Mouse (Mus musculus) heart, embryonic 14.5 days (tissue): ENCODE measurements around the gene Ybx3. TPM values are rescaled to one million over a fixed set of nuclear protein-coding genes. Genes with fewer than 3 reads are reported as not detected.
A peak's percentile ranks its signal among the peaks of the same experiment; 100 is the strongest.

Experiments used
- ATAC-seq: fragments of 200-750 bp; cut with Nextera tagmentation; 2 replicates; pipeline ENCODE4 v1.8.0; 2017; ENCODE audit warnings: low read depth, moderate TSS enrichment; ENCODE audit not compliant: insufficient number of reproducible peaks, insufficient read depth, low FRiP score
- H3K27ac ChIP-seq, 2 experiments: fragments of 200-500 bp in 1 of 2; fragments of 300-500 bp in 1 of 2; sonication (generic) in 1 of 2; replicated peaks in 1 of 2; 2 replicates each; pipeline ENCODE4 v1.5.1; 2012 to 2014; ENCODE audit warnings: low read depth in 2 of 2, low read length in 2 of 2, control low read depth in 1 of 2, mild to moderate bottlenecking in 1 of 2, mixed read lengths in 1 of 2; ENCODE audit not compliant: control insufficient read depth in 1 of 2, insufficient read depth in 1 of 2
- H3K27me3 ChIP-seq: fragments of 300-500 bp; sonication (generic); 2 replicates; pipeline ENCODE4 v1.6.1; 2014; ENCODE audit warnings: mild to moderate bottlenecking, low read length, control low read depth; ENCODE audit not compliant: control insufficient read depth, insufficient read depth
- H3K36me3 ChIP-seq: fragments of 300-500 bp; sonication (generic); 2 replicates; pipeline ENCODE4 v1.6.1; 2014; ENCODE audit warnings: mild to moderate bottlenecking, control low read depth, low read length, mixed read lengths; ENCODE audit not compliant: control insufficient read depth, insufficient read depth
- H3K4me1 ChIP-seq, 2 experiments: fragments of 200-500 bp in 1 of 2; fragments of 300-500 bp in 1 of 2; sonication (generic) in 1 of 2; 2 replicates each; pipeline ENCODE4 v1.6.1; 2012 to 2014; ENCODE audit warnings: low read length in 2 of 2, control low read depth in 1 of 2, mixed read lengths in 1 of 2; ENCODE audit not compliant: control insufficient read depth in 2 of 2, insufficient read depth in 2 of 2
- H3K4me2 ChIP-seq: fragments of 300-500 bp; sonication (generic); 2 replicates; pipeline ENCODE4 v1.6.1; 2014; ENCODE audit warnings: mild to moderate bottlenecking, low read length
- H3K4me3 ChIP-seq, 2 experiments: fragments of 200-500 bp in 1 of 2; fragments of 300-500 bp in 1 of 2; sonication (generic) in 1 of 2; 2 replicates each; pipeline ENCODE4 v1.5.1; 2012 to 2014; ENCODE audit warnings: low read length in 2 of 2, mild to moderate bottlenecking in 2 of 2, control low read depth in 1 of 2, low read depth in 1 of 2, moderate library complexity in 1 of 2; ENCODE audit not compliant: control insufficient read depth in 1 of 2, insufficient read depth in 1 of 2
- H3K9ac ChIP-seq: fragments of 300-500 bp; sonication (generic); 2 replicates; pipeline ENCODE4 v1.6.1; 2014; ENCODE audit warnings: mild to moderate bottlenecking, low read length
- H3K9me3 ChIP-seq: fragments of 300-500 bp; sonication (generic); 2 replicates; pipeline ENCODE4 v1.6.1; 2016; ENCODE audit warnings: low read length, control low read depth; ENCODE audit not compliant: control insufficient read depth
- WGBS: fragments of 180-500 bp; shearing (Covaris S2); extraction: QIAGEN DNeasy Blood & Tissue Kit; methylation state at CpG from one replicate; pipeline ENCODE4 v1.1.7; 2014; 5-methylcytosine and 5-hydroxymethylcytosine counted together
- polyA plus RNA-seq: library from polyadenylated mRNA; unstranded; fragments of >200 nt; fragmentation: Nextera tagmentation; extraction: Ambion mirVana; gene quantifications from 2 replicates; pipeline ENCODE4 v1.2.1, GENCODE M21; 2014

Gene Ybx3
- polyA plus RNA-seq = 76.4 and 98.6 TPM in 2 replicates

DNA sequence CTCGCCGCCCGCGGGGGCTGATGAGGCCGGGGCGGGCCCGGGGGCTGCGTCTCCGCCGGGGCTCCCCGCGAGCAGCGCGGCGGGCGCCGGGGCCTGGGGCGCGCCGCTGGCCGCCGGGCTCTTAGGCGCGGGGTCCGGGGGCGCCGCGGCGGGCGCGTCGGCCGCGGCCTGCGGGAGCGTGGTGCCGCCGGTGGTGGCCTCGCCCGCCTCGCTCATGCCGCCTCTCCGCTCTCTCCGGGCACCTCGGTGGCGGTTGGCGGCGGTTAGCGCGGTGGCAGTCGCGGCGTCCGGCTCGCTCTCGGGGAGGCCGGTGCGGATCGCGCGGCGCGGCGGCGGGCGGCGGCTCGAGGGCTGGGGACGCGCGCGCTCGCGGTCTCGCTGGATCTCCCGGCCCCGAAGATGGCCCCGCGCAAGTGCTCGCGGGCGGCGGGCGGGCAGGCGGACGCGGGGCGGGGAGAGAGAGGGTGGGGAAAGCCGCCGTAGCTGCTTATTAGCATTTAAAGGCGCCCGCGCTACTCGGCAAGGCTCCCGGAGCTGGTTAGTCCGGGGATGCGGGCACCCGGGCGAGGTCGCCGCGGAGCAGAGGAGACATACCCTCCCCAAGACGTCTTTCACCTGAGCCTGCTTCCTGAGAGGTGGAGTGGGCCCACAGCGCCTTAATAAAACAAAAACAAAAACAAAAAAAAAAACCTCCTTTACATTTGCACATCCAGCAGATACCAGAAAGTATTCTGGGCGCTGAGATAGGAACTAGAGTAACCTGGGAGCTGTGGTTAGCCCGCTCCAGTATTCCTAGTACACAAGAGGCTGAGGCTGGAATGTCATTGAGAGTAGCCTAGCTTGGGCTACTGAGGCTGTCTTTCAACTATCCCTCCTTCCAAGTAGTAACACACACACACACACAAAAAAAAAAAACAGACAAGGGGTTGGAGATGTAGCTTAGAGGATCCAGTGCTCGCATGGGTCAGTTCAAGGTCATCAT, at the start of gene Ybx3:
Gene Ybx3 (minus strand): TSS at position 437 of the 982 bp plus-strand sequence.
- peak; percentile 89 for ATAC-seq
- Histone ChIP-seq H3K4me2 (peak within 1 kb of the TSS; percentile 91), H3K27ac (peak within 1 kb of the TSS; percentile 89 to 92), H3K9ac (peak within 1 kb of the TSS; percentile 95), H3K27me3 (no peaks in the 10 kb centered on the region), H3K9me3 (no peaks in the 10 kb centered on the region), H3K36me3 (no peaks in the 10 kb centered on the region), H3K4me1 (peaks cover 12 to 40% of the 10 kb centered on the region in 2 experiments), H3K4me3 (peak within 1 kb of the TSS; percentile 82 to 98)
- WGBS = under 1% methylated on average over 91 of the region's 107 CpGs

DNA sequence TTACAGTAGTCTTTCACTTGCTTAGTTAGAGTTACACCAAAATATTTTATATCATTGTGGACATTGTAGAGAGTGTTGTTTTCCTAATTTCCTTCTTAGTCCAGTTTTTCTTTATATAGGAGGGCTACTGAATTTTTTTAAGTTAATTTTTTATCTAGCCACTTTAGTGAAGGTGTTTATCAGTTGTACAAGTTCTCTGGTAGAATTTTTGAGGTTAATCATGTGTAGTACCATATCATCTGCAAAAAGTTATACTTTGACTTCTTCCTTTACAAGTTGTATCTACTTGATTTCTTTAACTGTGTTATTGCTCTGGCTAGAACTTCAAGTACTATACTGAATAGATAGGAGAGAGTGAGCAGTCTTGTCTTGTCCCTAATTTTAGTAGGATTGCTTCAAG, 48.4 kb upstream of the Ybx3 start:
- Histone ChIP-seq H3K27ac (no peak overlapping the region), H3K4me3 (no peak overlapping the region), H3K4me1 (no peaks in the 10 kb centered on the region), H3K9me3 (no peaks in the 10 kb centered on the region), H3K9ac (no peak overlapping the region), H3K27me3 (no peaks in the 10 kb centered on the region; the same call in 1 of the 2 replicates), H3K4me2 (no peak overlapping the region), H3K36me3 (no peaks in the 10 kb centered on the region)
- ATAC-seq = no peak

DNA sequence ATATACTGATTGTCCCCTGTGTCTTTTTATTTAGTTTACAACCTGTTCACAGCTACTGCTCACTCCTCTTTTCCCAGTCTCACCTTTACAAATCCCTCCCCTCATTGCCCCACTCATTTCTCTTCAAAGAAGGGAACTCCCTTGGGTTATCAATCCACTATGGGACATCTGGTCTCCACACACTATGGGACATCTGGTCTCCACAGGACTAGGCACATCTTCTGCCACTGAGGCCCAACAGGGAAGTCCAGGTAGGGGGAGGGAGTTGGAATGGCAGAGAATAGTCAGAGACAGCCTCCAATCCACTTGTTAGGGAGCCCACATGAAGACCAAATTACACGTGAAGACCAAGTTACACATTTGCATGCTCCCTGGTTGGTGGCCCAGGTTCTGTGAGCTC, 45.8 kb upstream of the Ybx3 start:
- H3K4me3 ChIP-seq = peak overlapping the region in 1 of 2 experiments; percentile 44; a peak in 2 of 4 replicates
- no peaks in the 10 kb centered on the region for H3K4me1 ChIP-seq
- H3K27me3 ChIP-seq = no peaks in the 10 kb centered on the region; the same call in 1 of the 2 replicates
- H3K4me2 ChIP-seq = peak overlapping the region; percentile 83
- 57% methylated on average over 1 of the region's 1 CpGs for WGBS
- no peak overlapping the region for H3K27ac ChIP-seq
- no peak overlapping the region for H3K9ac ChIP-seq
- no peak for ATAC-seq
- no peaks in the 10 kb centered on the region for H3K9me3 ChIP-seq
- H3K36me3 ChIP-seq = no peaks in the 10 kb centered on the region

DNA sequence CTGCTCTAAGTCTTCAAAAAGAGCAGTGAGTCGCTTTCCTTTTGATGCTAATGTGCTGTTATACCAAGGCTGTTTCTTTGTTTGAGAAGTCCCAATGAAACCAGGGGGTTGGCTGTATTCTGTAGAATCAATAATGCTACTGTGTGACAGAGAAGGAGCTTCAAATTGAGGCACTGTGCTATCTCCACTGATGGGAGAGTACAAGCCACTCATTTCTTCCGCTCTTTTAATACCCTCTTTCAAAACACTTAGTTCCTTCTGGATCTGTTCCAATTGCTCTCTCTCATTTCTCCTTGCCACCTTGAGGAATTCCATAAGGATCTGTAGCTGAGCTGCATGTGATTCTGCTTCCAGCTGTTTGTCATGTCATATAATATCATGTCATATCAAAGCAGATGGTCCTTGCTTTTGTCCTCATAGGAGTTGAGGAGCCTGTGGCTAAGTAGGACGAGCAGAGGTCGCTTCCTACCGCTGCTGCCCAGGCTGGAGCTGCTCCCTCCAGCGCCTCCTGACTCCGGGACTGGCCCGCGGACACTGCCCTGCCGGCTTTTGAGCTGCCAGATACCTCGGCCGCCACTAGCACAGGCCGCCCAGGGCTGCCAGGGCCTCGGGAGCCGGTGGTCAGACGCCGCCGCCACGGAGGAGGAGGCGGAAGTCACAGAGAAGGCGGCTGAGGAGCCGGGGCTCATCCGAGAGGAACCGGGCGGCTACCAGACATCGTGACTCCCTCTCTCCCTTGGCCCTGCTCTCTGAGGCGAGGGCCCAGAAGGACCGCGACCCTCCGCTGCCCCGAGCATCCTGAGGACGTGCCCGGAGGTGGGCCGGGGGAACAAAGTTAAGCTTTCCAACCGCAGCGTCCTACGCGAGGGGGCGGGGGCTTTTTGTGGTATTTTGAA, 45.1 kb upstream of the Ybx3 start:
- H3K27ac ChIP-seq = no peak overlapping the region

DNA sequence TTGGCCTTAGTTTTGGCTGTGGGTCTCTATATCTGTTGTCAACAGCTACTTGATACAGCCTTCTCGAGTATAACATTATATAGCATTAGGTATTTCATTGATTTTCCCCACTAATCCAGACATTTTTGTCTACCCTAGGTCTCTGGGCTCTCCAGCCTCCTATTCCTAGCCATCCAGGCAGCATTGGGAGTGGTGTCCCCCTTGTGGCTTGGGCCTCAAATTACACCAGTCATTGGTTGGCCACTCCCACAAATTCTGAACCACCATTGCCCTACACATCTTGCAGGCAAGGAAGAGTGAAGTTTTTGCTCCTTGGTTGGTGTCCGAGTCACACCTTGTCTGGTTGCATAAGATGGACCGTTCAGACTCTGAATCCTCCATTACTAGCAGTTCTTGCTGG, 33.3 kb upstream of the Ybx3 start:
- Histone ChIP-seq H3K27ac (no peak overlapping the region), H3K27me3 (no peaks in the 10 kb centered on the region), H3K4me2 (no peak overlapping the region), H3K9me3 (no peaks in the 10 kb centered on the region), H3K9ac (no peak overlapping the region), H3K4me3 (no peak overlapping the region), H3K4me1 (no peaks in the 10 kb centered on the region), H3K36me3 (no peaks in the 10 kb centered on the region)
- ATAC-seq = no peak
- 47% methylated on average over 3 of the region's 3 CpGs for WGBS

More for the DNA sequence above, 45.1 kb upstream of the Ybx3 start:
- H3K4me3 ChIP-seq = peak overlapping the region; percentile 44 to 46
- H3K4me1 ChIP-seq = no peaks in the 10 kb centered on the region
- no peak for ATAC-seq
- WGBS = 6% methylated on average over 37 of the region's 39 CpGs
- no peaks in the 10 kb centered on the region; the same call in 1 of the 2 replicates for H3K27me3 ChIP-seq
- H3K9ac ChIP-seq = peak overlapping the region; percentile 66
- no peaks in the 10 kb centered on the region for H3K9me3 ChIP-seq
- peak overlapping the region; percentile 83 for H3K4me2 ChIP-seq
- H3K36me3 ChIP-seq = no peaks in the 10 kb centered on the region

- Histone ChIP-seq H3K27ac (no peak overlapping the region), H3K9me3 (no peaks in the 10 kb centered on the region), H3K36me3 (no peaks in the 10 kb centered on the region), H3K4me1 (no peaks in the 10 kb centered on the region), H3K4me2 (no peak overlapping the region), H3K4me3 (no peak overlapping the region), H3K27me3 (no peaks in the 10 kb centered on the region), H3K9ac (no peak overlapping the region)
- WGBS = 69% methylated on average over 3 of the region's 3 CpGs
- no peak for ATAC-seq
Observed at GRCm38 (mm10) chr6:131419614-131420013, 31.3 kb upstream of the Ybx3 start.

DNA sequence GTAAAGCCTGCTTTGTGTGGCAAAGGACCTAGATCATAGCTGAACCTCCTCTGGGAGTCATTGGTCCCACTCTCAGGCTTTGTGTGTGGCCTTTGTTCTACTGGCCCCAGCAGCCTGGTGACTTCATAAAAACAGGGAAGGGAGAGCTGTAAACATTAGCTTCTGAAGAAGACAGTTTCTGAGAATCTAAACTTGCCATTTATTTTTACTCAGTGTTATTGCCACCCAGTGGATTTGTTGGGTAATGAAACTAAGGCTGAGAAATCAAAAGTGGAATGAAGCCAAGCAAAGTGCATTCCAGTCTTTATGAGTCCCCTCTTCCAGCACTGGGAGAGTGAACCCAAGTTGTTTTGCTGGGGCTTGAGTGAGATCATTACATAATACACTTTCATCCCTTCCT, 30.5 kb upstream of the Ybx3 start:
- H3K27me3 ChIP-seq = no peaks in the 10 kb centered on the region
- H3K27ac ChIP-seq = no peak overlapping the region
- no peak overlapping the region for H3K4me3 ChIP-seq
- H3K4me1 ChIP-seq = no peaks in the 10 kb centered on the region
- H3K9ac ChIP-seq = no peak overlapping the region
- no peaks in the 10 kb centered on the region for H3K9me3 ChIP-seq
- no peak overlapping the region for H3K4me2 ChIP-seq
- H3K36me3 ChIP-seq = no peaks in the 10 kb centered on the region
- ATAC-seq = no peak
